Mouse (Mus musculus): ENCODE data around the gene Gamt. TPM values are rescaled to one million over a fixed set of nuclear protein-coding genes. Genes with fewer than 3 reads are reported as not detected.

Gene Gamt
- 2.3 TPM for polyA plus RNA-seq (2015; fragmentation: Illumina TruSeq; extraction: RNeasy Lipid Tissue Mini Kit (QIAGEN cat#74804); ENCODE audit: insufficient read depth, low replicate concordance)

GRCm38 (mm10) chr10:80260642-80261584 is at the start of gene Gamt, which contains the start of gene Dazap1:
TSS of gene Gamt (minus strand) at chr10:80261012.
TSS of gene Dazap1 (plus strand) at chr10:80261486.

GRCm38 (mm10) chr10:80295618-80296425 is 35.0 kb upstream of the Gamt start, which contains the start of gene Apc2:
TSS of gene Apc2 (plus strand) at chr10:80295977.

GRCm38 (mm10) chr10:80292251-80293146 is 31.7 kb upstream of the Gamt start, which contains the start of gene Rps15:
TSS of gene Rps15 (plus strand) at chr10:80292453.

GRCm38 (mm10) chr10:80248971-80249640 is 11.7 kb downstream of the Gamt start, which contains the start of gene Ndufs7:
TSS of gene Ndufs7 (plus strand) at chr10:80249121.

GRCm38 (mm10) chr10:80226416-80227165 is 34.2 kb downstream of the Gamt start, which contains the start of gene Mum1:
TSS of gene Mum1 (plus strand) at chr10:80226434.

Other genes with a start within 250 kb of the Gamt start
- gene Arhgap45, start 244.4 kb downstream of the Gamt start, polyA plus RNA-seq (2015; fragmentation: Illumina TruSeq; extraction: RNeasy Lipid Tissue Mini Kit (QIAGEN cat#74804); ENCODE audit: insufficient read depth, low replicate concordance), result 93.1 TPM
- gene Polr2e, start 221.2 kb downstream of the Gamt start, polyA plus RNA-seq (2015; fragmentation: Illumina TruSeq; extraction: RNeasy Lipid Tissue Mini Kit (QIAGEN cat#74804); ENCODE audit: insufficient read depth, low replicate concordance), result 19.3 TPM
- gene Gpx4, start 213.8 kb downstream of the Gamt start, polyA plus RNA-seq (2015; fragmentation: Illumina TruSeq; extraction: RNeasy Lipid Tissue Mini Kit (QIAGEN cat#74804); ENCODE audit: insufficient read depth, low replicate concordance), result 128 TPM
- 22.6 TPM for gene Sbno2, start 155.4 kb downstream of the Gamt start, polyA plus RNA-seq (2015; fragmentation: Illumina TruSeq; extraction: RNeasy Lipid Tissue Mini Kit (QIAGEN cat#74804); ENCODE audit: insufficient read depth, low replicate concordance)
- gene Stk11, start 145.2 kb downstream of the Gamt start, polyA plus RNA-seq (2015; fragmentation: Illumina TruSeq; extraction: RNeasy Lipid Tissue Mini Kit (QIAGEN cat#74804); ENCODE audit: insufficient read depth, low replicate concordance), result 58.7 TPM
- gene Atp5d, start 122.4 kb downstream of the Gamt start, polyA plus RNA-seq (2015; fragmentation: Illumina TruSeq; extraction: RNeasy Lipid Tissue Mini Kit (QIAGEN cat#74804); ENCODE audit: insufficient read depth, low replicate concordance), result 23.7 TPM
- gene Cbarp, start 120.2 kb downstream of the Gamt start, polyA plus RNA-seq (2015; fragmentation: Illumina TruSeq; extraction: RNeasy Lipid Tissue Mini Kit (QIAGEN cat#74804); ENCODE audit: insufficient read depth, low replicate concordance), result 1.2 TPM
- gene Midn, start 112.7 kb downstream of the Gamt start, polyA plus RNA-seq (2015; fragmentation: Illumina TruSeq; extraction: RNeasy Lipid Tissue Mini Kit (QIAGEN cat#74804); ENCODE audit: insufficient read depth, low replicate concordance), result 29.3 TPM
- 81.8 TPM for gene Cirbp, start 95.0 kb downstream of the Gamt start, polyA plus RNA-seq (2015; fragmentation: Illumina TruSeq; extraction: RNeasy Lipid Tissue Mini Kit (QIAGEN cat#74804); ENCODE audit: insufficient read depth, low replicate concordance)
- gene 1600002K03Rik, start 88.1 kb downstream of the Gamt start, polyA plus RNA-seq (2015; fragmentation: Illumina TruSeq; extraction: RNeasy Lipid Tissue Mini Kit (QIAGEN cat#74804); ENCODE audit: insufficient read depth, low replicate concordance), result 13.5 TPM
- 0.35 TPM for gene Efna2, start 81.5 kb downstream of the Gamt start, polyA plus RNA-seq (2015; fragmentation: Illumina TruSeq; extraction: RNeasy Lipid Tissue Mini Kit (QIAGEN cat#74804); ENCODE audit: insufficient read depth, low replicate concordance)
- 40.2 TPM for gene Mum1, start 34.6 kb downstream of the Gamt start, polyA plus RNA-seq (2015; fragmentation: Illumina TruSeq; extraction: RNeasy Lipid Tissue Mini Kit (QIAGEN cat#74804); ENCODE audit: insufficient read depth, low replicate concordance)
- gene Ndufs7, start 11.9 kb downstream of the Gamt start, polyA plus RNA-seq (2015; fragmentation: Illumina TruSeq; extraction: RNeasy Lipid Tissue Mini Kit (QIAGEN cat#74804); ENCODE audit: insufficient read depth, low replicate concordance), result 17.1 TPM
- gene Dazap1, start 474 bp upstream of the Gamt start, polyA plus RNA-seq (2015; fragmentation: Illumina TruSeq; extraction: RNeasy Lipid Tissue Mini Kit (QIAGEN cat#74804); ENCODE audit: insufficient read depth, low replicate concordance), result 74.8 TPM
- gene Rps15, start 31.4 kb upstream of the Gamt start, polyA plus RNA-seq (2015; fragmentation: Illumina TruSeq; extraction: RNeasy Lipid Tissue Mini Kit (QIAGEN cat#74804); ENCODE audit: insufficient read depth, low replicate concordance), result 623 TPM
- gene Apc2, start 35.0 kb upstream of the Gamt start, polyA plus RNA-seq (2015; fragmentation: Illumina TruSeq; extraction: RNeasy Lipid Tissue Mini Kit (QIAGEN cat#74804); ENCODE audit: insufficient read depth, low replicate concordance), result 0.76 TPM
- 11.8 TPM for gene 2310011J03Rik, start 59.5 kb upstream of the Gamt start, polyA plus RNA-seq (2015; fragmentation: Illumina TruSeq; extraction: RNeasy Lipid Tissue Mini Kit (QIAGEN cat#74804); ENCODE audit: insufficient read depth, low replicate concordance)
- 0.41 TPM for gene Pcsk4, start 68.5 kb upstream of the Gamt start, polyA plus RNA-seq (2015; fragmentation: Illumina TruSeq; extraction: RNeasy Lipid Tissue Mini Kit (QIAGEN cat#74804); ENCODE audit: insufficient read depth, low replicate concordance)
- 0.26 TPM for gene Reep6, start 68.9 kb upstream of the Gamt start, polyA plus RNA-seq (2015; fragmentation: Illumina TruSeq; extraction: RNeasy Lipid Tissue Mini Kit (QIAGEN cat#74804); ENCODE audit: insufficient read depth, low replicate concordance)
- 2.1 TPM for gene Adamtsl5, start 87.4 kb upstream of the Gamt start, polyA plus RNA-seq (2015; fragmentation: Illumina TruSeq; extraction: RNeasy Lipid Tissue Mini Kit (QIAGEN cat#74804); ENCODE audit: insufficient read depth, low replicate concordance)
- gene Plk5, start 95.4 kb upstream of the Gamt start, polyA plus RNA-seq (2015; fragmentation: Illumina TruSeq; extraction: RNeasy Lipid Tissue Mini Kit (QIAGEN cat#74804); ENCODE audit: insufficient read depth, low replicate concordance), result not detected
- 4.6 TPM for gene Mex3d, start 126.6 kb upstream of the Gamt start, polyA plus RNA-seq (2015; fragmentation: Illumina TruSeq; extraction: RNeasy Lipid Tissue Mini Kit (QIAGEN cat#74804); ENCODE audit: insufficient read depth, low replicate concordance)
- gene Mbd3, start 138.5 kb upstream of the Gamt start, polyA plus RNA-seq (2015; fragmentation: Illumina TruSeq; extraction: RNeasy Lipid Tissue Mini Kit (QIAGEN cat#74804); ENCODE audit: insufficient read depth, low replicate concordance), result 18.0 TPM
- gene Uqcr11, start 145.8 kb upstream of the Gamt start, polyA plus RNA-seq (2015; fragmentation: Illumina TruSeq; extraction: RNeasy Lipid Tissue Mini Kit (QIAGEN cat#74804); ENCODE audit: insufficient read depth, low replicate concordance), result 11.5 TPM
- 22.1 TPM for gene Tcf3, start 172.6 kb upstream of the Gamt start, polyA plus RNA-seq (2015; fragmentation: Illumina TruSeq; extraction: RNeasy Lipid Tissue Mini Kit (QIAGEN cat#74804); ENCODE audit: insufficient read depth, low replicate concordance)
- gene Onecut3, start 233.8 kb upstream of the Gamt start, polyA plus RNA-seq (2015; fragmentation: Illumina TruSeq; extraction: RNeasy Lipid Tissue Mini Kit (QIAGEN cat#74804); ENCODE audit: insufficient read depth, low replicate concordance), result not detected